Mouse (Mus musculus): ENCODE data around the gene Fbxo21.

DNA sequence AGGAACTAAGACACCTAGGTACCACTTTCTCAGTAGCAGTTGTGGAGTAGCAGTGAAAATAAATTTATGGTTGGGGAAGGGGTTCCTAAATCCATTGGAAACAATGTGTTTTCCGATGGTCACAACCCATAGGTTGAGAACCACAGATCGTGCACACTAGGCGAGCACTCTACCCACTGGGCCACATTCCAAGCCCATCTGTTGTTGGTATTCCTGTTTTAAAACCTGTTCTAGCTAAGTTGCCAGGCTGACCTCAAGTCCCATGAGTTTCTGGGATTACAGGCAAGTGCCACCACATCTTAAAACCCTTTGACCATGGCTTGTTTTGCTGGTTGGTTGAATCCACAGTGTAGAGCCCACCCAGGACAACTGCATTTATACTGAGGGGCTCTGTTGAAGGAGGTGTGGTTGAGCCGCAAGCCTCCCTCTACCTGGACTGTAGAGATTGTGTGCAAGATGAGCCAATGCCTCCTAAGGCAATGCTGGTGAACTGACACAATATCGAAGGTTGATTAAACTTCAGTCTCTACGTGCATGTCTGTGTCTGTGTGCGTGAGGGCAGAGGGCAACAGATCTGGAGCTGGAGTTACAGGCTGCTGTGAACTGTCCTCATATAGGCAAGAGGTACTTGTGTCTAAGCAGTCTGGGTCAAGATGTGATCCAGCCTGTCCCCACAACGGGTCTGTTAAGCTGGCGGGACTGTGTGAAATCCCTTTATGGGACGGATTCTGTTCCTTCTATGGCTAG lies 6.7 kb upstream of the Fbxo21 start:
- no peak for TF ChIP-seq EP300 (IDR thresholded peaks at IDR 0.05; ENCODE audit: low read depth)
- TF ChIP-seq CTCF (IDR thresholded peaks at IDR 0.05; ENCODE audit: low read depth): no peak
